Mouse (Mus musculus) midbrain, embryonic 11.5 days (tissue): ENCODE measurements around the gene Gstp2. TPM values are rescaled to one million over a fixed set of nuclear protein-coding genes. Genes with fewer than 3 reads are reported as not detected.

ENCODE experiments used
- ATAC-seq: fragments of 200-750 bp; cut with Nextera tagmentation; 2 replicates; pipeline ENCODE4 v1.8.0; 2017; ENCODE audit warnings: moderate TSS enrichment, moderate library complexity; ENCODE audit not compliant: low FRiP score
- DNase-seq: peaks from one replicate; pipeline ENCODE4 v3.0.0; 2015; ENCODE audit warnings: low spot score; ENCODE audit errors: missing footprints
- H3K27ac ChIP-seq: fragments of 300-500 bp; sonication (generic); 2 replicates; pipeline ENCODE4 v1.5.1; 2014; ENCODE audit warnings: low read depth, low read length
- H3K27me3 ChIP-seq: fragments of 300-500 bp; sonication (generic); 2 replicates; pipeline ENCODE4 v1.6.1; 2014; ENCODE audit warnings: mild to moderate bottlenecking, low read length, moderate library complexity, mixed read lengths; ENCODE audit not compliant: control insufficient read depth, insufficient read depth
- H3K36me3 ChIP-seq: fragments of 300-500 bp; sonication (generic); 2 replicates; pipeline ENCODE4 v1.6.1; 2014; ENCODE audit warnings: mild to moderate bottlenecking, low read length, moderate library complexity, mixed read lengths; ENCODE audit not compliant: control insufficient read depth, insufficient read depth
- H3K4me1 ChIP-seq: fragments of 300-500 bp; sonication (generic); 2 replicates; pipeline ENCODE4 v1.6.1; 2014; ENCODE audit warnings: low read length; ENCODE audit not compliant: control insufficient read depth, insufficient read depth
- H3K4me2 ChIP-seq: fragments of 300-500 bp; sonication (generic); 2 replicates; pipeline ENCODE4 v1.6.1; 2014; ENCODE audit warnings: mild to moderate bottlenecking, moderate library complexity
- H3K4me3 ChIP-seq: fragments of 300-500 bp; sonication (generic); 2 replicates; pipeline ENCODE4 v1.5.1; 2014; ENCODE audit warnings: low read depth, low read length
- H3K9ac ChIP-seq: fragments of 300-500 bp; sonication (generic); 2 replicates; pipeline ENCODE4 v1.6.1; 2014; ENCODE audit warnings: low read length
- H3K9me3 ChIP-seq: fragments of 300-500 bp; sonication (generic); 2 replicates; pipeline ENCODE4 v1.6.1; 2016; ENCODE audit warnings: low read length; ENCODE audit not compliant: control insufficient read depth
- WGBS: fragments of 180-500 bp; shearing (Covaris S2); extraction: QIAGEN DNeasy Blood & Tissue Kit; methylation state at CpG from one replicate; pipeline ENCODE4 v1.1.7; 2014; 5-methylcytosine and 5-hydroxymethylcytosine counted together
- polyA plus RNA-seq: library from polyadenylated mRNA; unstranded; fragments of >200 nt; fragmentation: Nextera tagmentation; extraction: Ambion mirVana; gene quantifications from 2 replicates; pipeline ENCODE4 v1.2.1, GENCODE M21; 2014

Gene Gstp2
- polyA plus RNA-seq = 1.1 and 3.8 TPM in 2 replicates

DNA sequence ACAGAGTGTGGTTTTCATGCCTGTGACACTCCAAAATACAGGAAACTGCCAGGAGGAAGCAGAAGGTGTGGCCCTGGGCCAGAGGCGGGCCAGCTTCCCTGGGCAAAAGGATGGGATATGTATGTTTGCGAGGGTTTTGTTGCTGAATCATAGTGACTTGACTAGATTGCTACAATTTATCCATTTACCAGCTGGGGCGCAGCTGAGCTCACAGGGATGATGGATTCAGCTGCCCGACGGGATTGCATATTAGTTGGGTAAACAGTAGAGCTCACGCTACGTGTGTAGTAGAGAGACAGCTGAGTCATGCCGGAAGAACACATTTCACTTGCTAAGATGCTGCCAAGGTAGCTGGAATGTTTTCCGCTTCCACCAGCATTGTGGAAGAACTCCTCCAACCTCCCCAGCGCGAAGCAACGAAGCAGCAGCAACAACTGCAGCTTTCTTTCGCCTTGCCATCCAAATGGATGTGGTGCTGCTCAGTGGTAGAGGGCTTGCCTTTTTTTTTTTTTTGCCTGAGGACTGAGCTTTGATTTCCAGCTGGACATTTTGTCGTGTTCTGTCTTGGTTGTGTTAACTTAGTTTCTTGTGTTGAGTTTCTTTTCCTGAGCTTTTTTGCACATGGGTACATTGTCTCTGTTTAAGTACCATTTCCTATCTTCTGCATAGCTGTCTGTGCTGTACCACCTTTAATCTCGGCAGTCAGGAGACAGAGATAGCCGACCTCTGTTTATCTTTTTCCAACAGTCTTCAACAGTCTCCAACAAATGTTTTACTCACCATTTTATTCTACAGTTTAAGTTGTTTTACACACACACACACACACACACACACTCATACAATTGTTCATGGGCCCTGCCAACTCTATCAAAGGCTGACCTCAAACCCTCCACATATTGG is at the start of gene Gstp2:
Gstp2 (minus strand) TSS at position 58 of the 900 bp plus-strand sequence.
- H3K9ac ChIP-seq = no peak within 1 kb of the TSS
- H3K27me3 ChIP-seq = no peaks in the 10 kb centered on the region
- H3K4me3 ChIP-seq = no peak within 1 kb of the TSS
- no peaks in the 10 kb centered on the region for H3K36me3 ChIP-seq
- no peaks in the 10 kb centered on the region for H3K4me1 ChIP-seq
- H3K4me2 ChIP-seq = peak within 1 kb of the TSS; percentile 15; the same call in 1 of the 2 replicates
- no peak for ATAC-seq
- no peaks in the 10 kb centered on the region for H3K9me3 ChIP-seq
- peak; percentile 85 for DNase-seq
- 65% methylated on average over 16 of the region's 16 CpGs for WGBS
- H3K27ac ChIP-seq = no peak within 1 kb of the TSS

DNA sequence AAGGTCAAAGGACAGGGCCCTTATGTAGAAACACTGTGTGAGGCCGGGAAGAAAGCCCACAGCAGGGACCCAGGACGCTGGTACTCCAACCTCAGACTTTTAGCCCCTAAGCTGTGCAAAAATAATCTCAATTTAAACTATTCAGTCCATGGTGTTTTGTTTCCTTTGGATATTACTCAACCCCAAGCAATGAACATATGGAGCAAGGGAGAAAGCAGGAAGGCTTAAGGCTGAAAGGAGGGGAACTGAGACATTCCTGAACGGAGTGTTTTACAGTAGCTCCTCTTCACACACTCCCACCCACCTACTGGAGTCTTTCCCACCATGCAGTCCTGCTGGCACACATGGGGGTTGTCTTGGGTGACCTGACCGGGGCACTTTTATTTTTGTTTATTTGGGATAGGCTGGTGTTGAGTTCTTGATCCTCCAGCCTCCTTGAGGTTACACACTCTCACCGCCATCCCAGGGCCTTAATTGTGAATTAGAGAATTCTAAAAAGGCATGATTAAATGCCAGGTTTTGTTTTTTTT is 49.0 kb upstream of the Gstp2 start:
- no peaks in the 10 kb centered on the region for H3K36me3 ChIP-seq
- peaks cover 2% of the 10 kb centered on the region; the same call in 1 of the 2 replicates for H3K27me3 ChIP-seq
- WGBS = 78% methylated on average over 5 of the region's 5 CpGs
- peaks cover 12% of the 10 kb centered on the region for H3K4me1 ChIP-seq
- no peak for DNase-seq
- no peak overlapping the region for H3K9ac ChIP-seq
- no peak for ATAC-seq
- no peaks in the 10 kb centered on the region for H3K9me3 ChIP-seq
- H3K27ac ChIP-seq = no peak overlapping the region
- H3K4me3 ChIP-seq = no peak overlapping the region
- no peak overlapping the region for H3K4me2 ChIP-seq

DNA sequence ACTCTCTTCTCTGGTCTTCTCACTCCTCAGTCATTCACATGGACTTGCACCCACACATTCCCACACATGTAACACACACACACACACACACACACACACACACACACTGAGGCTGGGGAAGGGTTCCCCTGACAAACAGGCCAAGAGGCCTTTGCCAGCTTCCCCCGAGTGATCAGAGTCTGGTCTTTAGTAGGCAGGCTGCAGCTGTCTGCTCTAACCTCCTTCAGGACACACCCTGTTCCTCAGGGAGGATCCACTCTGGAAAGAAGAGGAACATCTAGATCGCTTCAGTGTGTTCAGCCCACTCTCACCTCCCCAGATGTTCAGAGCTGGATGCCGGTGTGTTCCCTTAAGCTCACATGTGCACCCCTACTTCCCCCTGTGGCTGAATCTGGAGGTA is 48.5 kb upstream of the Gstp2 start:
- DNase-seq = no peak

GRCm38 (mm10) chr19:4093772-4094171 is 47.9 kb upstream of the Gstp2 start:
- H3K27me3 ChIP-seq = no peaks in the 10 kb centered on the region
- H3K36me3 ChIP-seq = no peaks in the 10 kb centered on the region
- no peak overlapping the region for H3K9ac ChIP-seq
- no peak overlapping the region for H3K27ac ChIP-seq
- H3K4me3 ChIP-seq = no peak overlapping the region
- DNase-seq = no peak
- no peak for ATAC-seq
- H3K4me2 ChIP-seq = no peak overlapping the region
- H3K9me3 ChIP-seq = no peaks in the 10 kb centered on the region
- peaks cover 5% of the 10 kb centered on the region for H3K4me1 ChIP-seq
- 79% methylated on average over 7 of the region's 7 CpGs for WGBS

More for the DNA sequence above, 48.5 kb upstream of the Gstp2 start:
- Histone ChIP-seq H3K36me3 (no peaks in the 10 kb centered on the region), H3K4me2 (no peak overlapping the region), H3K9me3 (no peaks in the 10 kb centered on the region), H3K4me3 (no peak overlapping the region), H3K27ac (no peak overlapping the region), H3K9ac (no peak overlapping the region), H3K27me3 (no peaks in the 10 kb centered on the region), H3K4me1 (peaks cover 7% of the 10 kb centered on the region)
- no peak for ATAC-seq
- 78% methylated on average over 3 of the region's 3 CpGs for WGBS

GRCm38 (mm10) chr19:4092750-4093149 is 46.9 kb upstream of the Gstp2 start:
- Histone ChIP-seq H3K4me3 (no peak overlapping the region), H3K9ac (no peak overlapping the region), H3K27ac (no peak overlapping the region), H3K4me1 (peaks cover 3% of the 10 kb centered on the region), H3K36me3 (no peaks in the 10 kb centered on the region), H3K9me3 (no peaks in the 10 kb centered on the region), H3K27me3 (no peaks in the 10 kb centered on the region), H3K4me2 (no peak overlapping the region)
- no peak for DNase-seq
- no peak for ATAC-seq
- 91% methylated on average over 3 of the region's 3 CpGs for WGBS

GRCm38 (mm10) chr19:4091383-4091782 is 45.6 kb upstream of the Gstp2 start:
- H3K27ac ChIP-seq = no peak overlapping the region
- DNase-seq (no peak), ATAC-seq (no peak)
- no peaks in the 10 kb centered on the region; the same call in 1 of the 2 replicates for H3K4me1 ChIP-seq
- no peak overlapping the region for H3K4me2 ChIP-seq
- H3K9ac ChIP-seq = no peak overlapping the region
- 68% methylated on average over 2 of the region's 2 CpGs for WGBS
- H3K27me3 ChIP-seq = no peaks in the 10 kb centered on the region
- no peaks in the 10 kb centered on the region for H3K9me3 ChIP-seq
- H3K36me3 ChIP-seq = no peaks in the 10 kb centered on the region
- no peak overlapping the region for H3K4me3 ChIP-seq

DNA sequence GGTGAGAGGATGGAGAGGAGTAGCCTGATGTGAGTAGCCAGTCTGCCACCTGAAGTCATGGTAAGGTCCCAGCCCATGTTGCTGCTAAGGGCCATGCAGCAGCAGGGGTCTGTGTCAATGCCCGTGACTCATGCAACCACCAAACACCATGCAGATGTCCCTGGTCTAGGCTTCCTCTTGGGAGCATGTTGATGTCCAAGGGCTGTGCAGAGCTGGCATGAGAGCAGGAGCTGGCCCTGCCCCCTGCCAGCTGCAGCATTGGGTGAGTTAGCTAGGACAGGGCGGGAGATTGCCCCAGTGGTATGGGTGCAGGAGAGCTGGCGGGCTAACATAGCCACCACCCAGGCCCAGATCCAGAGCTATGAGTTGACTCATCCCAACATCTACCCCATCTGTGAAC is 44.6 kb upstream of the Gstp2 start:
- no peak for ATAC-seq
- H3K4me1 ChIP-seq = no peaks in the 10 kb centered on the region
- DNase-seq = no peak
- no peaks in the 10 kb centered on the region for H3K9me3 ChIP-seq
- no peak overlapping the region for H3K27ac ChIP-seq
- no peak overlapping the region for H3K9ac ChIP-seq
- H3K27me3 ChIP-seq = no peaks in the 10 kb centered on the region
- H3K36me3 ChIP-seq = no peaks in the 10 kb centered on the region
- WGBS = 85% methylated on average over 3 of the region's 3 CpGs
- H3K4me3 ChIP-seq = no peak overlapping the region
- no peak overlapping the region for H3K4me2 ChIP-seq

DNA sequence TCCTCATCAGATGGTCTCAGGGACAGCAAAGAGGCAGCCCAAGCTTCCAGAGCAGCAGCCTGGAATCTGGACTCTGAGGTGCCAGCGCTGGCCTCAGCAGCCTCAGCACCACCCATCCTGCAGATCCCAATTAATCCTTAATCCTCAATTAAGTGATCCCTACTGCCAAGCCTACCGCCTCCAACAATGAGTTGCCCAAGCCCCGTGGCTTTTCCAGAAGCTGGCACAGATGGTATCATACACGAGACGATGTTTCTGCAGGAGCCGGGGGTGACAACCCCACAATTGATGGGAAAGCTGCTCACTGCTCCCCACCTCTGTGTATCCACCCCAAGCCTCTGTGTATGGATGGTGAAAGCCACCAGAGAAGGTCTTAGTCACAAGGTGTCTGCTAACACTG is 43.3 kb upstream of the Gstp2 start:
- Histone ChIP-seq H3K27me3 (no peaks in the 10 kb centered on the region), H3K9me3 (no peaks in the 10 kb centered on the region), H3K27ac (no peak overlapping the region), H3K36me3 (no peaks in the 10 kb centered on the region), H3K4me2 (no peak overlapping the region), H3K4me1 (no peaks in the 10 kb centered on the region), H3K9ac (no peak overlapping the region), H3K4me3 (no peak overlapping the region)
- WGBS = 73% methylated on average over 6 of the region's 6 CpGs
- DNase-seq = no peak
- ATAC-seq = no peak

DNA sequence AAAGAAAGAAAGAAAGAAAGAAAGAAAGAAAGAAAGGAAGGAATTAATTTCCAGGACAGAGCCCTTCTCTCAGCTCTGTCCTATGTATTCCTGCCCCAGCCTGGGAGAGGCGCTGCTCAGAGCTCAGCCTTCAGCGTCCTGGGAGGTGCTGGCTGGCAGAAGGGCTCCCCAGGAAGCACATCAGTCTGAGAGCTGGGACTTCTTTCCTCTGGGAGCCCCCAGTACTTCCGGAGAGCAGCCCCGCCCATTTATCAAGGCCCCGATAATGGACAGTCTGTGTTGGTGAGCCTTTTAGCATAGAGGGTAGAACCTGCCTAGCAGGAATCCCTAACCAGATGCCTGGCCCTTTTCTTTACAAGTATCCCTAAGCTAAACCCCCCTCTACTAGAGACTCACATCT is 42.3 kb upstream of the Gstp2 start:
- WGBS = 55% methylated on average over 5 of the region's 5 CpGs
- H3K4me1 ChIP-seq = no peaks in the 10 kb centered on the region

More for the DNA sequence above, 42.3 kb upstream of the Gstp2 start:
- H3K9ac ChIP-seq = no peak overlapping the region
- no peak overlapping the region for H3K27ac ChIP-seq
- no peaks in the 10 kb centered on the region for H3K9me3 ChIP-seq
- H3K36me3 ChIP-seq = no peaks in the 10 kb centered on the region
- ATAC-seq = no peak
- no peak for DNase-seq
- H3K4me3 ChIP-seq = no peak overlapping the region
- H3K4me2 ChIP-seq = no peak overlapping the region
- H3K27me3 ChIP-seq = no peaks in the 10 kb centered on the region
